Mouse (Mus musculus): ENCODE measurements at regions not wholly inside any gene's neighbourhood (a gene's known extent, or its start where the extent isn't known, plus 50 kb on each side); places are given as distances from the start of the nearest gene placed in this dataset.

GRCm38 (mm10) chr1:119108578-119108977 lies 55.2 kb upstream of the Gli2 start:
- no peak for DNase-seq

DNA sequence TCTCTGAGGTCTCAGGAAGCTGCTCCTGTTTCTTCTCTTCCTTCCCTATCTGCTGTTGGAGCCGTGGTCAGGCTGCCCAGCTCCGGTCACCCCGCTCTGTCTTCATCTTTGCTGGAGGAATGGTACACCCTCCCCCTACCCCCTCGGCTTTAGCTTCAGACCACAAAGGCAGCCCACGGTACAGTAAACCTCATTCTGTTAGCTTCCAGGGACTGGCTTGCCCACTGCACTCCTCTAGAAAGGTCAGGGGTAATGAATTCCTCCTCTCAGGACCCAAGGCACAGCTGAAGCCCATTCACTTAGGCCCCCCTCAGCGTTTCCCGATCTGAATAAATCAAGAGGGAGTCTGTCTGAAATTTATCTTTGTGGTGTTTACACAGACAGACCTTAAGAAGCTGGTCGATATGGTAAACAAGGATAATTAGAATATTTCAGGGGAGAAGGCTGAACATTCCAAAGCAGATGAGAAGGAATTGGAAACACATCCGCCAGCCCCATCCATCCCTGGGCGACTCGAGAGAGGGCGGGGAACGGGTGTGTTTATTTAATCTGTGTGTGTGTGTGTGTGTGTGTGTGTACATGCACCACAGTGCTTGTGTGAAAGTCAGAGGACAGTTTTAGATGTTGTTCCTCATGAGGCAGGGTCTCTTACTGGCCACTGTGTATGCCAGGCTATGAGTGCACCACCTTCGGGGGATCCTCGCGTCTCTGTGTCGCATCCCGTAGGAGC lies 53.0 kb upstream of the Gli2 start:
- no peak for DNase-seq
